Mouse (Mus musculus): ENCODE results near the gene Sept12. TPM values are rescaled to one million over a fixed set of nuclear protein-coding genes. Genes with fewer than 3 reads are reported as not detected.
A peak's percentile ranks its signal among the peaks of the same experiment; 100 is the strongest.

Sept12 gene
- polyA plus RNA-seq (2016; fragmentation: Nextera tagmentation; extraction: Ambion mirVana), result not detected in 2 replicates

GRCm38 (mm10) chr16:4997553-4997952, at the start of gene Sept12:
TSS of gene Sept12 (minus strand) at chr16:4997852.
- DNase-seq (ENCODE audit: low spot score), result no peak
- whole genome bisulfite sequencing, result 48% methylated on average over 3 of the region's 3 CpGs

DNA sequence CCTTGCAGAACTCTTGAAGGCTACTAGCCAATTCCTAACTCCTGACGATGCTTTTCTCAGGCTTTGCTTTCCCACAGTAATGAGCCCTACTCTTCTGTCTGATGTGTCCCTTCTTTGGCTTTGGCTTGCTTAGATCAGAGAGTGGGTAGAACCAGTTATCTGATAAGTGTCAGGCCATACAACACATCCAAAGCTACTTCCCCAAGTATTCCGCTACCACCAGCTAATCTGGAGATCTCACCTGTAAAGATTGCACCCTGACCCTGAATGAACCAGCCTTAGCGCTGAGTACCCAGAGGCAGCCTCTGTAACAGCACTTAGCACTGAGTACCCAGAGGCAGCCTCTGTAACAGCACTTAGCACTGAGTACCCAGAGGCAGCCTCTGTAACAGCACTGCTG, 47.7 kb upstream of the Sept12 start:
- Histone ChIP-seq H3K4me1 (peaks cover 14% of the 10 kb centered on the region), H3K4me3 (no peak overlapping the region), H3K9me3 (no peaks in the 10 kb centered on the region), H3K27ac (no peak overlapping the region), H3K27me3 (ENCODE audit: insufficient read depth, poor library complexity, severe bottlenecking) (no peaks in the 10 kb centered on the region), H3K36me3 (peaks cover 75% of the 10 kb centered on the region)
- DNase-seq (ENCODE audit: low spot score), result no peak
- WGBS, result 94% methylated on average over 3 of the region's 3 CpGs

More at GRCm38 (mm10) chr16:4997553-4997952, at the start of gene Sept12:
- H3K27ac ChIP-seq, result peak within 1 kb of the TSS; percentile 57; the same call in 1 of the 2 replicates
- no peaks in the 10 kb centered on the region for H3K9me3 ChIP-seq
- H3K36me3 ChIP-seq, result no peaks in the 10 kb centered on the region
- no peaks in the 10 kb centered on the region for H3K27me3 ChIP-seq (ENCODE audit: insufficient read depth, poor library complexity, severe bottlenecking)
- H3K4me3 ChIP-seq, result no peak within 1 kb of the TSS
- peaks cover 5% of the 10 kb centered on the region; the same call in 1 of the 2 replicates for H3K4me1 ChIP-seq

DNA sequence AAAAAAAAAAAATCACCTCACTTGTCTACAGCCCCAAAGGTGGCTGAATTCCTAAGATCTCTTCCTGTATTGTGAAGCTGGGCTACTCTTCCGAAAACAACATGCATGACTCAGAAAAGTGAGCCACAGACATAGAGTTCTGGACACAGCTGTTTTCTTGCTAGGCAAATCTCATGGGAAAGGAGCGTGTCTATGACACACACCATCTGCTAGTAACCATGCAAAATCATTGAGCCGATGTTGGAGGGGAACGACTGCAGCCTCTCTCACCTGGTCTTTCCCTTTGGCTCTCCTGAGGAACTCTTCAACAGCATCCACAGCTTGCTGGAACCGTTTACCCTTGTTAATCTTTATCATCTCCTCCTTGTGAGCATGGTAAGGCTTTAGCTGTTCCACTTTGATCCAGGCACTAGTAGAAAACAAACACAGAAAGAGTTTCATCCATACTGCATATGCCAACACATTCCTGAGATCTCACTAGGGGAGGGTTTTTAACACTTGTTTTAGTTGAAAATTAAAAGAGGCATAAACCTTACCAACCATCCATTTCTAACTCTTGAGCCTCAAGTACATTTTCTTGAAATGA, 39.1 kb upstream of the Sept12 start:
- H3K4me1 ChIP-seq, result no peaks in the 10 kb centered on the region
- no peaks in the 10 kb centered on the region for H3K27me3 ChIP-seq (ENCODE audit: insufficient read depth, poor library complexity, severe bottlenecking)
- DNase-seq (ENCODE audit: low spot score), result no peak
- 90% methylated on average over 5 of the region's 5 CpGs for WGBS
- no peaks in the 10 kb centered on the region for H3K9me3 ChIP-seq
- H3K4me3 ChIP-seq, result no peak overlapping the region
- peaks cover 99% of the 10 kb centered on the region for H3K36me3 ChIP-seq
- H3K27ac ChIP-seq, result no peak overlapping the region

GRCm38 (mm10) chr16:5035591-5035990, 37.9 kb upstream of the Sept12 start:
- H3K27me3 ChIP-seq (ENCODE audit: insufficient read depth, poor library complexity, severe bottlenecking), result no peaks in the 10 kb centered on the region
- 92% methylated on average over 3 of the region's 3 CpGs for WGBS
- H3K4me1 ChIP-seq, result no peaks in the 10 kb centered on the region
- H3K4me3 ChIP-seq, result no peak overlapping the region
- H3K27ac ChIP-seq, result no peak overlapping the region
- H3K9me3 ChIP-seq, result no peaks in the 10 kb centered on the region
- no peak for DNase-seq (ENCODE audit: low spot score)
- peaks cover 99% of the 10 kb centered on the region for H3K36me3 ChIP-seq

- Histone ChIP-seq H3K4me3 (no peak overlapping the region), H3K27ac (no peak overlapping the region), H3K9me3 (no peaks in the 10 kb centered on the region), H3K4me1 (no peaks in the 10 kb centered on the region), H3K27me3 (ENCODE audit: insufficient read depth, poor library complexity, severe bottlenecking) (no peaks in the 10 kb centered on the region), H3K36me3 (peaks cover 98% of the 10 kb centered on the region)
- WGBS, result 74% methylated on average over 2 of the region's 2 CpGs
- no peak for DNase-seq (ENCODE audit: low spot score)
Measured at GRCm38 (mm10) chr16:5029847-5030246, 32.2 kb upstream of the Sept12 start.

DNA sequence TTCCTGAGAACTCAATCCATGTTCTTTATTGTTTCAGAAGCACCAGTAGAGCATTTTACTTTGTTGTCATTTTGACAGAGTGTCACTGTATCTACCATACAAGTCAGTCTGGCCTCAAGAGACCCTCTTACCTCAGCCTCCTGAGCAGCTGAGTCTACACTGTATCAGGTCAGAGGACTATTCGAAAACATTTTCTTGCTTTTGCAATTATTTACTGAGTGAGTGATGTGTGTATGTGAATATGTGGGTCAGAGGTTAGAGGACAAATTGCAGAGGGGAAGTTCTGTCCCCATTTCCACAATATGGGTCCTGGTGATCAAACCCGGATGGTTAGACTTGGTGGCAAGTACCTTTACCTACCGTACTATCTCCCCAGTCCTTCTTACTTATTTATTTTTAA, 26.4 kb upstream of the Sept12 start:
- Histone ChIP-seq H3K27ac (no peak overlapping the region), H3K27me3 (ENCODE audit: insufficient read depth, poor library complexity, severe bottlenecking) (no peaks in the 10 kb centered on the region), H3K4me1 (no peaks in the 10 kb centered on the region), H3K9me3 (no peaks in the 10 kb centered on the region), H3K36me3 (peaks cover 98% of the 10 kb centered on the region), H3K4me3 (no peak overlapping the region)
- no peak for DNase-seq (ENCODE audit: low spot score)
- WGBS, result 97% methylated on average over 3 of the region's 3 CpGs

GRCm38 (mm10) chr16:5014578-5014977, 16.9 kb upstream of the Sept12 start:
- no peaks in the 10 kb centered on the region for H3K9me3 ChIP-seq
- H3K27ac ChIP-seq, result no peak overlapping the region
- H3K4me3 ChIP-seq, result no peak overlapping the region
- H3K4me1 ChIP-seq, result peaks cover 20% of the 10 kb centered on the region
- H3K27me3 ChIP-seq (ENCODE audit: insufficient read depth, poor library complexity, severe bottlenecking), result no peaks in the 10 kb centered on the region
- H3K36me3 ChIP-seq, result peaks cover 61% of the 10 kb centered on the region
- DNase-seq (ENCODE audit: low spot score), result no peak
- WGBS, result 86% methylated on average over 4 of the region's 4 CpGs

DNA sequence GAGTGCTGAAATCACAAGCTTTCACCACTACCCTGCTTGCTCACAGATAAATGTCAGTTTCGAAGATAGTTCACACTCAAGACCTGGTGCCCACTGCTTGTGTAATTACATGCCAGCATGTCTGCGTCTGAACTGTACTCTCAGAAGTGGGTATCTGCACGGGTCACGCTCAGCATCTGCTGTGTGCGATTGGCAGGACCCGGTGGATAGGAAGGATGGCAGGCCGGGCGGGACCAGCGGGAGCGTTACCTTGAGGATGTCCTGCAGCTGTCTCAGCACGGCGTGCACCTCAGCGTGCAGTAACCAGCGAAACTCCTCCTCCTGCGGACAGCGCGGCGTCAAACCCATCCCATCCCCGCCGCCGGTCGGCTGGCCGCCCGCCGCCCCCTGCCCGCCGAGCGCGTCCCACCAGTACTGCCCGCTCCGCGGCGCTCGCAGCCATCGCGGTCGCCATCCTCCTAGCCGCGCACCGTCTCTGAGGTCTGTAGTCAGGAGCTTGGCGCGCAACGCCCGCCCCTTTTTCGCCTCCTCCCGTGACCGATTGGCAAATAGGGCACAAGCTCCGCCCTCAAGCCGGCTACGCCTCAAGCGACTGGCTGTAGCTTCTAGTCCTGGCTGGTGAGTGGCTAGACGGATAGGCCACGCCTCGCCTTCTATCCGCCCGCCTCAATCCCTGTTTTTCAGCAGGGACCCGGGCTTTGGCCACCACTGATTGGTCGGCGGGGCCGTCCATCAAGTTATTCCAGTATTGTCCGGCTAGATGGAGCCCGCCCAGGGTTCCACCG, 15.6 kb upstream of the Sept12 start, which contains the start of gene Rogdi:
Gene Rogdi (minus strand): TSS at position 500 of the 785 bp plus-strand sequence.
- no peaks in the 10 kb centered on the region for H3K9me3 ChIP-seq
- H3K27me3 ChIP-seq (ENCODE audit: insufficient read depth, poor library complexity, severe bottlenecking), result no peaks in the 10 kb centered on the region
- H3K27ac ChIP-seq, result peak within 1 kb of the TSS; percentile 82
- H3K4me1 ChIP-seq, result peaks cover 20% of the 10 kb centered on the region
- WGBS, result under 1% methylated on average over 63 of the region's 63 CpGs
- peak within 1 kb of the TSS; percentile 76 for H3K4me3 ChIP-seq
- DNase-seq (ENCODE audit: low spot score), result peak; percentile 100
- peaks cover 54% of the 10 kb centered on the region for H3K36me3 ChIP-seq

- peaks cover 24% of the 10 kb centered on the region for H3K4me1 ChIP-seq
- H3K27ac ChIP-seq, result peak overlapping the region; percentile 82; the same call in 1 of the 2 replicates
- peak overlapping the region; percentile 76 for H3K4me3 ChIP-seq
- no peak for DNase-seq (ENCODE audit: low spot score)
- WGBS, result 53% methylated on average over 13 of the region's 13 CpGs
- H3K9me3 ChIP-seq, result no peaks in the 10 kb centered on the region
- H3K27me3 ChIP-seq (ENCODE audit: insufficient read depth, poor library complexity, severe bottlenecking), result no peaks in the 10 kb centered on the region
- H3K36me3 ChIP-seq, result peaks cover 45% of the 10 kb centered on the region
Measured at GRCm38 (mm10) chr16:5012036-5013005, 14.7 kb upstream of the Sept12 start.

DNA sequence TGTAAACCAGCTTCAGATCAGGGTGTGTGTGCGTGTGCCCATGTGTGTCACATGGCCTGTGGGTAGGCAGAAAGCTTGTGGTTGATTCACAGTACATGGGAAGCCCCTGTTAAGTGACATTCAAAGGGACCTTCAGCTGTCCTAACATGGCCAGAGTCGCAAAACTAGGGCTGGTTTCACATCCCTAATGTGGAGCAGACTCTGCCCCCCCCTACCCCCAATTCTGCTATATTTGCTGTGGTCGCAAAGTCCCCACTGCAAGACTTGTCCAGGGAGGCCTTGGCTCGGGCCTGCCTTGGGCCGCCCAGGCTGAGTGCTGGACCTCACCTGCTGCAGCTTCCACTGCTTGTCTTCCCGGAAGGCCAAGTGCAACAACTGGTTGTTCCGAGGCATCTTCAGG, 13.6 kb upstream of the Sept12 start:
- Histone ChIP-seq H3K4me3 (no peak overlapping the region), H3K36me3 (peaks cover 35% of the 10 kb centered on the region), H3K27ac (no peak overlapping the region), H3K27me3 (ENCODE audit: insufficient read depth, poor library complexity, severe bottlenecking) (no peaks in the 10 kb centered on the region), H3K4me1 (peaks cover 32% of the 10 kb centered on the region), H3K9me3 (no peaks in the 10 kb centered on the region)
- WGBS, result 86% methylated on average over 7 of the region's 7 CpGs
- DNase-seq (ENCODE audit: low spot score), result no peak

GRCm38 (mm10) chr16:5010371-5010935, 12.8 kb upstream of the Sept12 start:
- WGBS, result 89% methylated on average over 10 of the region's 10 CpGs
- no peak overlapping the region for H3K4me3 ChIP-seq

GRCm38 (mm10) chr16:5008076-5008475, 10.4 kb upstream of the Sept12 start:
- no peak for DNase-seq (ENCODE audit: low spot score)
- Histone ChIP-seq H3K36me3 (peaks cover 13% of the 10 kb centered on the region), H3K27ac (no peak overlapping the region), H3K4me1 (peaks cover 32% of the 10 kb centered on the region), H3K9me3 (no peaks in the 10 kb centered on the region), H3K4me3 (no peak overlapping the region), H3K27me3 (ENCODE audit: insufficient read depth, poor library complexity, severe bottlenecking) (no peaks in the 10 kb centered on the region)
- WGBS, result 80% methylated on average over 12 of the region's 12 CpGs

More at GRCm38 (mm10) chr16:5010371-5010935, 12.8 kb upstream of the Sept12 start:
- Histone ChIP-seq H3K9me3 (no peaks in the 10 kb centered on the region), H3K27me3 (ENCODE audit: insufficient read depth, poor library complexity, severe bottlenecking) (no peaks in the 10 kb centered on the region), H3K36me3 (peaks cover 26% of the 10 kb centered on the region), H3K27ac (no peak overlapping the region), H3K4me1 (peaks cover 32% of the 10 kb centered on the region)
- DNase-seq (ENCODE audit: low spot score), result no peak
